Mouse (Mus musculus) ES-E14 (cell line): Measurements from ENCODE around the gene Hmcn1. TPM values are rescaled to one million over a fixed set of nuclear protein-coding genes. Genes with fewer than 3 reads are reported as not detected.

Source experiments
- DNase-seq: peaks from one replicate; pipeline ENCODE4 v3.0.0-alpha.2; 2013; ENCODE audit warnings: low read depth, low spot score
- H3K27ac ChIP-seq: 2 replicates; pipeline ENCODE4 v1.5.1; 2012; ENCODE audit warnings: low read depth, mild to moderate bottlenecking, low read length, moderate library complexity, mixed read lengths; ENCODE audit not compliant: poor library complexity, insufficient read depth, severe bottlenecking
- H3K36me3 ChIP-seq: 2 replicates; pipeline ENCODE4 v1.6.1; 2012; ENCODE audit warnings: mild to moderate bottlenecking, low read length, moderate library complexity, mixed read lengths; ENCODE audit not compliant: control insufficient read depth, poor library complexity, insufficient read depth, severe bottlenecking
- H3K4me1 ChIP-seq, 2 experiments: fragments of 150-350 bp in 1 of 2; sonication (generic) in 1 of 2; 2 replicates each; pipeline ENCODE4 v1.6.1; 2012; ENCODE audit warnings: low read length in 2 of 2, mild to moderate bottlenecking in 1 of 2, mixed read lengths in 1 of 2; ENCODE audit not compliant: control insufficient read depth in 2 of 2, insufficient read depth in 2 of 2, poor library complexity in 1 of 2
- H3K4me3 ChIP-seq, 2 experiments: fragments of 150-350 bp in 1 of 2; sonication (generic) in 1 of 2; 2 replicates each; pipeline ENCODE4 v1.5.1; 2012; ENCODE audit warnings: low read length in 2 of 2, low read depth in 1 of 2, mild to moderate bottlenecking in 1 of 2, mixed read lengths in 1 of 2; ENCODE audit not compliant: insufficient read depth in 1 of 2, poor library complexity in 1 of 2, severe bottlenecking in 1 of 2
- H3K9ac ChIP-seq: 2 replicates; pipeline ENCODE4 v1.6.1; 2012; ENCODE audit warnings: low read depth, mild to moderate bottlenecking, low read length, mixed read lengths; ENCODE audit not compliant: poor library complexity, insufficient read depth, severe bottlenecking
- H3K9me3 ChIP-seq: fragments of 150-350 bp; sonication (generic); 2 replicates; pipeline ENCODE4 v1.6.1; 2012; ENCODE audit warnings: low read depth, mild to moderate bottlenecking, low read length; ENCODE audit not compliant: control insufficient read depth, insufficient read depth
- CHD2 ChIP-seq: IDR thresholded peaks from 2 replicates; pipeline ENCODE4 v1.6.1; 2014; ENCODE audit warnings: mild to moderate bottlenecking, low read depth, low read length, inconsistent platforms
- HCFC1 ChIP-seq: IDR thresholded peaks from 2 replicates; pipeline ENCODE4 v1.6.1; 2012; ENCODE audit warnings: low read length, inconsistent platforms, borderline replicate concordance; ENCODE audit not compliant: insufficient read depth
- MAFK ChIP-seq: IDR thresholded peaks from 2 replicates; pipeline ENCODE4 v1.6.1; 2014; ENCODE audit warnings: mild to moderate bottlenecking, low read depth, low read length, inconsistent platforms; ENCODE audit not compliant: insufficient read depth
- ZC3H11A ChIP-seq: IDR thresholded peaks from 2 replicates; pipeline ENCODE4 v1.6.1; 2012; ENCODE audit warnings: low read depth, mild to moderate bottlenecking, inconsistent platforms, low read length, borderline replicate concordance
- ZNF384 ChIP-seq: IDR thresholded peaks from 2 replicates; pipeline ENCODE4 v1.6.1; 2012; ENCODE audit warnings: low read depth, low read length, inconsistent platforms
- in situ Hi-C, 2 experiments: fragments of 600-800 bp; cut with MboI; formaldehyde crosslinking; loops; one replicate each; pipeline ENCODE4 v1.15.1; 2025; ENCODE audit warnings: low sequenced_read_pairs in 2 of 2, inconsistent platforms in 1 of 2; ENCODE audit not compliant: unreplicated experiment in 2 of 2
- total RNA-seq: library from RNA; depleted of rRNA; stranded (reverse); fragments of 300-350 nt; gene quantifications from 2 replicates; pipeline ENCODE4 v1.2.3, GENCODE M21; 2012

Hmcn1 gene
- total RNA-seq, 1 experiment: 1.5 TPM

GRCm38 (mm10) chr1:150978651-150979050, 14.6 kb downstream of the Hmcn1 start:
- Histone ChIP-seq H3K9ac (no peak overlapping the region), H3K27ac (no peak overlapping the region), H3K4me3 (no peak overlapping the region), H3K36me3 (no peaks in the 10 kb centered on the region), H3K9me3 (no peaks in the 10 kb centered on the region), H3K4me1 (no peaks in the 10 kb centered on the region)
- in situ Hi-C loops: no loop called here
- no peak for TF ChIP-seq HCFC1
- TF ChIP-seq ZC3H11A: no peak
- no peak for DNase-seq

GRCm38 (mm10) chr1:150976263-150976662, 17.0 kb downstream of the Hmcn1 start:
- Histone ChIP-seq H3K4me3 (no peak overlapping the region), H3K9me3 (no peaks in the 10 kb centered on the region), H3K4me1 (no peaks in the 10 kb centered on the region), H3K27ac (no peak overlapping the region), H3K36me3 (no peaks in the 10 kb centered on the region), H3K9ac (no peak overlapping the region)
- no peak for DNase-seq
- TF ChIP-seq HCFC1 (no peak), ZC3H11A (no peak), CHD2 (no peak), ZNF384 (no peak), MAFK (no peak)
- in situ Hi-C loops: no loop called here

GRCm38 (mm10) chr1:150959486-150960074, 33.7 kb downstream of the Hmcn1 start:
- H3K27ac ChIP-seq: no peak overlapping the region
- H3K9me3 ChIP-seq: no peaks in the 10 kb centered on the region
- H3K9ac ChIP-seq: no peak overlapping the region
- in situ Hi-C loops: no loop called here
- DNase-seq: no peak
- TF ChIP-seq ZNF384: no peak
- no peak for TF ChIP-seq MAFK
- no peak for TF ChIP-seq CHD2
- no peak for TF ChIP-seq HCFC1
- no peak for TF ChIP-seq ZC3H11A
- H3K36me3 ChIP-seq: no peaks in the 10 kb centered on the region
- H3K4me1 ChIP-seq: no peaks in the 10 kb centered on the region
- H3K4me3 ChIP-seq: no peak overlapping the region

GRCm38 (mm10) chr1:150951004-150951403, 42.2 kb downstream of the Hmcn1 start:
- Histone ChIP-seq H3K4me3 (no peak overlapping the region), H3K36me3 (no peaks in the 10 kb centered on the region), H3K27ac (no peak overlapping the region), H3K9ac (no peak overlapping the region), H3K4me1 (no peaks in the 10 kb centered on the region), H3K9me3 (no peaks in the 10 kb centered on the region)
- in situ Hi-C loops: no loop called here
- TF ChIP-seq CHD2 (no peak), ZNF384 (no peak), HCFC1 (no peak), ZC3H11A (no peak), MAFK (no peak)
- DNase-seq: no peak

- Histone ChIP-seq H3K27ac (no peak overlapping the region), H3K4me3 (no peak overlapping the region), H3K9ac (no peak overlapping the region), H3K9me3 (no peaks in the 10 kb centered on the region), H3K4me1 (no peaks in the 10 kb centered on the region), H3K36me3 (no peaks in the 10 kb centered on the region)
- in situ Hi-C loops: no loop called here
- TF ChIP-seq CHD2 (no peak), ZNF384 (no peak), MAFK (no peak), ZC3H11A (no peak), HCFC1 (no peak)
- DNase-seq: no peak
Observed at GRCm38 (mm10) chr1:150950046-150950445, 43.2 kb downstream of the Hmcn1 start.
